Mouse (Mus musculus): ENCODE measurements around the gene Pde7b.
A peak's percentile ranks its signal among the peaks of the same experiment; 100 is the strongest.

Pde7b gene

DNA sequence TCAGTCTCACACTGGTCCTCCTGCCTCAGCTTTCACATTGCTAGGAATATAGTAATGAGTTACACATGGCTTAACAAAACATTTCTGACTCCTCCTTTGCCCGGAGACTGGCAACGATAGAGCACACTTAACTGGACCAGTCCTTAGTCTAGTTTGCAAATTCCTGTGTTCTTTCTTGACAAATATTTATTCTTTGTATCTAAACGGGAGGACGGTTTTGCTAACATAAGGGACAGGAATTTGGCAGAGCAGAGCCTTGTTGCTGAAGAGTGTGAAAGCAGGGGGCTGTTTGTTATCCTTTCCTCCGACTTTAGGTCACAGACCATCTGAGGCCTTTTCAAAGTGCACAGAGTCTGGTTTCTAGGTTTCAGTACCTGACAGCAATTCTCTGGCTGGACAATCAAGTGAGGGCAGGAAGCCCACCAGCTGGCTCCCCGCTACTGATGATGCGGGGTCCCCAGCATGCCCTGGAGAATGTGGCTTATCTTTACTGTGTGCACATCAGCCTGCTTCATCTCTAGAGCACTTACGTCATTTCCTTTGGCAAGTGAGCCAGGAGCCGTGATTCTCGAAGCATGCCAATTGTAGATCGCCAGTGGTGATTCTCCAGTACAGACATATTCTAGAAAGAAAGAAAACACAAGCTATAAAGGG is 306.5 kb downstream of the Pde7b start:
- peak; percentile 20 to 50 for DNase-seq

- DNase-seq = no peak
These were observed 315.7 kb downstream of the Pde7b start for GRCm38 (mm10) chr10:20409181-20409580.

- DNase-seq = peak in 1 of 2 experiments; percentile 16
These were observed 316.5 kb downstream of the Pde7b start for GRCm38 (mm10) chr10:20408336-20408735.

DNA sequence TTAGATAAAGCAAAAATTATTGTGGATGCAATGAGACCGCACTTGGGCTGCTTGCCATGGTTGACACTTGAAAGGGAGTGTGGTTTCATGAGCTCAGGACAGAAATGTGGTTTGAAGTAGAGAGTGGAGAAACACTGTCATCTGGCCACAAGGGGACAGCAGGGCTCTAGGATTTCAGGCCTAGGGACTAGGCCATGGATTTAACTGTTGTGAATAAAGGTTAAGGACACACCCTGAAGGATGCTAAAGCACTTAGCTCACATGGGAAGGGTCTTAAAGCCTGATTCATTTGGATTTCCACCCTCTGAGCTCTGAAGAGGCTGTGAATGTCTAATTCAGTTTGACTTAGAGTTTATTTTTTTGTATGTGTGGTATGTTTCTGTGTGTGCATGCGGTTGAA is 319.4 kb downstream of the Pde7b start:
- peak; percentile 70 to 75 for DNase-seq

GRCm38 (mm10) chr10:20402941-20403340 is 321.9 kb downstream of the Pde7b start:
- no peak for DNase-seq

DNA sequence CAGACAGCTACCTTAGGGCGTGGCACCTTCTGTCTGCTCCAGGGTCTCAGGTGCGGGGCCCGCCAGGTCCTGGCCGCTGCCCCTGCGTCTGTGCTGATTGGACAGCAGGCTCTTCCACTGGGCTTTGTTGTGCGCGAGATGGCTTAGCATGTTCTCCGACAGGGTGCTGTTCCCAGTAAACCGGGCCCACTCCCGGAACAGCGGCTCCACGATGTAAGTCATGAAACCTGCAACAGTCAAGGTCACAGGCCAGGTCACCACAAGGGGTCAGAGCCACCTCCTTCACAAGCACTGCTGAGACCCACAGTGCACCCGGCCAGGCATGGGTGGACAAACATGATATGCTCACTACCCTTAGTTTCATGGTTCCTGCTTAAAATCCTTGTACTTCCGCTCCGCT is 324.5 kb downstream of the Pde7b start:
- no peak for DNase-seq

DNA sequence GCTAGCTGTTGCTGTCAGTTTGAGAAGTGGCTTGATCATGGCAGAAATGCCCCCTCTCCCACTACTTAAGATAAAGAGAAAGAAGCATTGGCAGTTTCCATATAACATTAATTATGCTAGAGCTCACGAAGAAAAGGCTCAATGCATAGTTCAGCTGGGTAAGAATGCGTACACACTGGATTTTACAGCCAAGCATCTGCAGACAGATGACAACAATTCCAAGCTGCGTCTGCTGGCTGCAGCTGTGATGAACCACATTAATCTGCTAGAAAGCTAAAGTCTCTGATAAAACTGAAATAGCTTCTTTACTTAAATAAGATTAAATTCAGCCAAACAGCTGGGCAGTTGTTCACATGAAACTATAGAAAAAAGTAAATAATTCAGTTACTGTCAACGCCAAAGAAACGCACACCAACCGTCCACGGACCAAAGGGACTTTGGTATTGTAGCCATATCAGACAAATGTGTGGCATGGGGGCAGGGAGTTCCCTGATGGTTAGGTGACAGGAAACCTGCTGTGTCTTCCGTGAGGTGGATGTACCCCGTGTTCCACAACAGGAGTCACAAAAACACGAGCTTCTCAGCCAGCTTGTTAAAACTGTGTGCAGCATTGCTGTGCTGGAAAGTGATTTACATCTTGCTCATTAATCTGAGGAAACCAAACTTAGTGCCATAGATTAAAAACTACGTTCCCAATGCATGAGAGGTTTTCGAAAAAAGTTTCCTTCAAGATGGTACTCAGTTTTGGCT is 326.1 kb downstream of the Pde7b start:
- peak in 1 of 2 experiments; percentile 6 for DNase-seq

DNA sequence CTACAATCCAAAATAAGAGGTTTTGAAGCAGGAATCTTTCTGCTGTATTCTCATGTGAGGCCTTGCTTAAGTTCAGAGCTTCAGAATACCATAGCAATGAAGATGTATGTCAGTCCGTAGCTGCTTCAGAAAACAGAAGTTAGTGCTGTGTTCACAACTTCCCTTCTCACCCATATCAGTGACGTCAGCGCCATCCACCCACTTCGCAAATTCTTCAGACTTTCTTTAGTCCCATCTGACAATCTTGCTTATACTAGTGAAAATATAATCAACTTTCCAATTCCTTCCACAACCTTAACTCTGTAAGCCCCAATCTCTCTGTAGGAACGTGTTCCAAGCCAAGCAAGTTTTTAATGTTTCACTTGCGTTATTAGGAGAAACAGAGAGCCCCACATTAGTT is 326.7 kb downstream of the Pde7b start:
- DNase-seq = no peak

DNA sequence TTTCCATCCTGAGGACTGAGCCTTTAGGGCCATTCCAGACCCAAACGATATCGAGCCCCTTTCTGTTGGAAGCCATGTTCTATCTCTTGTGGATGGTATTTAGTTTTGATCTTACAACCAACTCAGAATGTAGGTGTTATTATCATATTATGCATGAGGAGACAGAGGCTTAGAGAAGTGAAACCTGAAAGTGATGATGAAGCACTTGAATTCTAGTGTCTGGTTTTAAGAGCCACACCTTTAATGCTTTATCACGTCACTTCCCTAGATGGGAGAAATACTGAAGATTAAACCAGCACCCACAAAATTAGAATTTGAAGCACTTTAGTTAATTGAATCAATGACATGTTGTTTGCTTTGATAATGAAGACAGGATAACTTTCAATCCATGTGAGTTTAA is 329.1 kb downstream of the Pde7b start:
- no peak for DNase-seq

GRCm38 (mm10) chr10:20394815-20395214 is 330.1 kb downstream of the Pde7b start:
- DNase-seq = no peak

DNA sequence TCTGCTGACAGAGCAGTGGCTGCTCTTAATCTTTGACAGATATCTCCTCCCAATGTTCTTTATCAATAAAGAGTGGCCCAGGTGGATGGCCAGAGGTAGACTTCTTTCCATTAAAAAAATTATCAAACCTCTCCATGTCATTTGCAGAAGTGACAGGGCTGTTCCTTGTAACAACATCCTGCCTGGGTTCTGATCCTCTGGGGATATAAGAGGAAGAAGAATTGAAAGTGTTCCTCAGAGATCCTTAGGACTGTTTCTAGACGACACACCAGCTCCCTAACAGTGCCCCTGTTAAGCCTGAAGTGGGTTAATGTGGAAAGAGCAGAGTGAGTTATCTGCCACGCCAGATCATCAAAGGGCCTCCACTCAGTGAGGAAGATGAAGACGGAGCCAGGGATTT is 334.3 kb downstream of the Pde7b start:
- DNase-seq = no peak

- no peak for DNase-seq
These were observed 342.0 kb downstream of the Pde7b start for GRCm38 (mm10) chr10:20382807-20383419.

DNA sequence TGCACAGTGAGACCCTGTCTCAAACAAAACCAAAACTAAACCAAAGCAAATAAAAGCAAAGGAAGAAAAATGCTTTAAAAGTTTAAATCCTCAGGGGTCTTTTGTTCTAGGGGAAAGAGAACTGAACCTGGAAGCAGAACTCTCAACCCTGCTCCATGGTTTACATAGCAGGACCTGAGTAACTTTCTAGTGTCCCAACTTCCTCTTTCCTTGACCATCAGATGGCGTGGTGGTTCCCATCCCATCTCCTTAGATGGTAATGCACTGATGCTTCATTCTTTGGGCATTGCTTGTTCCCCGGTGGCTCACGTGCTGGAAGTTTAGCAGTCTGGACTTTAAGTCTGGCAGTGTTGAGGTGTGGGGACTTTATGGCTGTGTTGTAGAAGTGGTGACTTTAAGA is 343.5 kb downstream of the Pde7b start:
- DNase-seq = no peak

- DNase-seq = no peak
These were observed 344.1 kb downstream of the Pde7b start for GRCm38 (mm10) chr10:20380798-20381197.

DNA sequence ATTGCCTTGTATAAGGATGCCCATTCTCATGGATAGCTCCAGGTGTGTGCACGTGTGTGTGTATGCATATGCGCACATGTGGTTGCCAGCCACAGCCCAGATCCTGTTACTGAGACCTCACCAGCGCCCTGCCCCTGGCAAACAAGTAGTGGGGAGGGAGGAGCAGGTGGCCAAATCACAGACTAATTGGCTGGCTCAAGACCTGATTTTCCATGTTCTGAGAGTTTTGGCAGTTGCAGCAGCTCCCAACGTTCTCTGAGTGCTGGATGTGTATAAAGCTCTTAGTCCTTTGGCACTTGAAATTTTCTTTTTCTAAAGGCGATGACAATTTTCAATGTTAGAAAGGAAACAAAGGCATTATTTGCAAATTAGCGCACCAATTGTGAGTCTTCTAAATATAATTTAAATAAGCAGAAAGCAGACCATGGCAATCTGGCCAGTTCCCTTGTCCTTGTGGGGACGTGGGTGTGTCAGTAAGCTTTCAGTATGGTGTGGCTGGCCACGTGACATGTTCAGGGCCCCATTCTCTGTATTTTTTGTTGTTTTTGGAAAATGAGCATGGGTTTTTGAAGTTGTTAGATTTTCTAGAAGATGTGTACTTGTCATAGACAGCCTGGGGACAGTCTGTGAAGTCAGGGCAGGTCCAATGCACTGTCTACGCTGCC is 345.7 kb downstream of the Pde7b start:
- no peak for DNase-seq

DNA sequence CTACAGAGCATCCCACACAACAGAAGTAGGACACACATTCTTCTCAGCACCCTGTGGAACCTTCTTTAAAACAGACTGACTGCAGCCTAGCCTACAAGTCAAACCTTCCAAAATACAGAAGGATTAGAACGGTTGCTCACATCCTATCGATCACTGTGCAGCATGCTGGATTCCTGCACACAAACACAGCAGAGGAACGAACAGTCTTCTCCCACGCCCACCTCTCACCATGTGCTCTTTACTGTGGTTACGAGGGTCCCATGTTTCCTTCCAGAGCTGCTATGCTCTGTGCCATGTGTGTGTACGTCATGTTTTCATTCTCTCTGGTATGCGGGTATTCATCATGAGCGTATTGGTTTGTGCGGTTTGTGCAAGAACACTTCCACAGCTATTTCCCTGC is 347.3 kb downstream of the Pde7b start:
- DNase-seq = no peak

DNA sequence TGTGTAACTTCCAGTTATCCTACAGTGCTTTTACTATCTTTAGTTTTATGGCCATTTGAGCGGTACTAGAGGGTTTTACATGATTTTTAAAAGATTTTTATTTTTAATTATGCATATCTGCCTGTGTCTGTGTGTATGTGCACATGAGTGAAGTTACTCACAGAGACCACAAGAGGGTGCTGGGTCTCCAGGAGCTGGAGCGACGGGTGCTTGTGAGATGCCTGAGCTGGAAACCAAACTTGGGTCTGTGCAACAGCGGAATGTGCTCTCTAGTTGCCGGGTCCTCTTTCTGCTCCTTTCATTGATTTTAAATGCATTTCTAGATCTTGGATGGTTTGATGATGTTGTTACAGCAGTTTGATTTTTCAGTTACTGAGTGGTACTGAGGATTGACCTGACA is 352.8 kb downstream of the Pde7b start:
- peak in 1 of 2 experiments; percentile 28 for DNase-seq

- no peak for DNase-seq
These were observed 362.3 kb downstream of the Pde7b start for GRCm38 (mm10) chr10:20362450-20363118.

DNA sequence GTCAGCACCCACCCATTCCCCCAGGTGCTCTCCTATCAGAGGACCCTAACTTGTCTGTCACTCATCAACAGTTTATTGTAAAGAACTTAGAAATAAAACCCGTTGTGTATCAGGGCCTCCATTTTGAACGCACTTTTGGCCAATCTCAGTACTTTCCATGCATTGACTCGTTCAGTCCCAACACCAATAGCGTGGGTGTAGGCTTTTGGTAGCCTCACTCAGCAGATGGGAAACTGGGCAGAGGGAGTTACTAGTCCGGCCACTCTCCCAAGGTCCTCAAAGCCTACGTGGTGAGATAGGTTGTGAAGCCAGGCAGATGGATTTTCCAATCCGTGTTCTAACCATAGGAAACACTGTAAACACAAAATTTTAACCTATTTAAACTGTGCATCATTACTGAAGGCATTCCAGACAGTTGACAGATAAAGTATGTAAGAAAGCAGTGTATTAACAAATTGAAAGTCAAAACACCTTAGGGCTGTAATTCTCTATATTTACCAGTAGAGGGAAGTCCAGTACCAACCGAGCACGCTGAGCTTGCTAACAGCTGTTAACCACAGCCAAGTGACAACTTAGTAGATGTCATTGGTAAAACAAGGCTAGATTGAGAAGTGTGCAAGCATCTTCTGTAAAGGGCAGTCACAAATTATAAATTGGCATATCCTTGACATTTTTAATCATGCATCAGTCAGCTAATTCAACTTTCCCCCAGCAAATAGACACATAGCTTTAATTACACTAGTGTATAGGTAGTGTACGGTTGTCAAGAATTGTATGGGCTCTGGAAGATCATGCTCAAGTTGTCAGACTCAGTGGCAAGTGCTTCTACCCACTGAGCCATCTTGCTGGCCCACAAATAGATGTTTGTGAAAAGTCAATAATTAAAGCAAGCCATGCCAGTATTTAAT is 363.1 kb downstream of the Pde7b start:
- DNase-seq = peak in 1 of 2 experiments; percentile 21

DNA sequence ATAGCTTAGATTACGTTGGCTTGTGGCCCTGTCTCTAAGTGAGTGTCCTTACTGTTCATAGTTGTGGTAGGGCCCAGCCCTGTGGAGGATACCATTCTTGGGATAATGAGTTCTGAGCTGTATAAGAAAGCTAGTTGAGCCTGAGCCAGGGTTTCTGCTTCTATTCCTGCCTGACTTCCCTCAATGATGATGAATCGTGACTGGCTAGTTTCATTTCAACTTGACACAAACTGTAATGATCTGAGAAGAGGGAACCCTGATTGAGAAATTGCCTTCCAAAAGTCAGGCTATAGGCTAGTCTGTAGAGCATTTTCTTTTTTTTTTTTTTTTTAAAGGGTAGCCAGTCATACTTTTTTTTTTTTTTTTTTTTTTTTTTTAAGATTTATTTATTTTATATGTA is 376.0 kb downstream of the Pde7b start:
- DNase-seq = no peak
